Mouse (Mus musculus) heart, postnatal 0 days (tissue): Measurements from ENCODE around the gene Slc8b1. TPM values are rescaled to one million over a fixed set of nuclear protein-coding genes. Genes with fewer than 3 reads are reported as not detected.

Experiments
- ATAC-seq: fragments of 200-750 bp; cut with Nextera tagmentation; 2 replicates; pipeline ENCODE4 v1.8.0; 2017; ENCODE audit warnings: low read depth, moderate number of reproducible peaks, moderate library complexity; ENCODE audit not compliant: insufficient read depth
- DNase-seq: peaks from one replicate; pipeline ENCODE4 v3.0.0-alpha.2; 2016; ENCODE audit warnings: low spot score
- H3K27ac ChIP-seq: fragments of 300-500 bp; sonication (generic); 2 replicates; pipeline ENCODE4 v1.5.1; 2014; ENCODE audit warnings: low read depth, mild to moderate bottlenecking
- H3K27me3 ChIP-seq: fragments of 300-500 bp; sonication (generic); 2 replicates; pipeline ENCODE4 v1.6.1; 2014; ENCODE audit warnings: low read length, mixed read lengths; ENCODE audit not compliant: control insufficient read depth, insufficient read depth
- H3K36me3 ChIP-seq: fragments of 300-500 bp; sonication (generic); replicated peaks from 2 replicates; pipeline ENCODE4 v1.6.1; 2014; ENCODE audit warnings: low read length, mixed read lengths; ENCODE audit not compliant: control insufficient read depth, insufficient read depth
- H3K4me1 ChIP-seq: fragments of 300-500 bp; sonication (generic); 2 replicates; pipeline ENCODE4 v1.6.1; 2014; ENCODE audit warnings: antibody characterized with exemption; ENCODE audit not compliant: control insufficient read depth, insufficient read depth
- H3K4me2 ChIP-seq: fragments of 300-500 bp; sonication (generic); 2 replicates; pipeline ENCODE4 v1.6.1; 2014; ENCODE audit warnings: low read depth, mild to moderate bottlenecking, low read length, moderate library complexity
- H3K4me3 ChIP-seq: fragments of 300-500 bp; sonication (generic); 2 replicates; pipeline ENCODE4 v1.5.1; 2014; ENCODE audit warnings: low read depth, low read length
- H3K9ac ChIP-seq: fragments of 300-500 bp; sonication (generic); replicated peaks from 2 replicates; pipeline ENCODE4 v1.6.1; 2014; ENCODE audit warnings: low read depth, low read length, mixed read lengths
- H3K9me3 ChIP-seq: fragments of 300-500 bp; sonication (generic); replicated peaks from 2 replicates; pipeline ENCODE4 v1.6.1; 2016; ENCODE audit warnings: low read length; ENCODE audit not compliant: control insufficient read depth
- CTCF ChIP-seq: IDR thresholded peaks from 2 replicates; pipeline ENCODE4 v1.5.1; 2016; ENCODE audit warnings: antibody characterized with exemption, control low read depth, low read depth
- EP300 ChIP-seq: IDR thresholded peaks from 2 replicates; pipeline ENCODE4 v1.6.1; 2016; ENCODE audit warnings: antibody characterized with exemption, low read depth
- WGBS: fragments of 180-500 bp; shearing (Covaris S2); extraction: QIAGEN DNeasy Blood & Tissue Kit; methylation state at CpG from one replicate; pipeline ENCODE4 v1.1.7; 2014; 5-methylcytosine and 5-hydroxymethylcytosine counted together
- polyA plus RNA-seq: library from polyadenylated mRNA; unstranded; fragments of >200 nt; fragmentation: Nextera tagmentation; extraction: Ambion mirVana; gene quantifications from 2 replicates; pipeline ENCODE4 v1.2.1, GENCODE M21; 2015
- total RNA-seq: library from RNA; depleted of rRNA; stranded (reverse); fragments of >200 nt; gene quantifications from 2 replicates; pipeline ENCODE4 v1.2.3, GENCODE M21; 2014; ENCODE audit warnings: low replicate concordance

Gene Slc8b1
- total and polyA plus RNA-seq, 2 experiments from 2014 or later = 3.6 to 16.0 TPM

DNA sequence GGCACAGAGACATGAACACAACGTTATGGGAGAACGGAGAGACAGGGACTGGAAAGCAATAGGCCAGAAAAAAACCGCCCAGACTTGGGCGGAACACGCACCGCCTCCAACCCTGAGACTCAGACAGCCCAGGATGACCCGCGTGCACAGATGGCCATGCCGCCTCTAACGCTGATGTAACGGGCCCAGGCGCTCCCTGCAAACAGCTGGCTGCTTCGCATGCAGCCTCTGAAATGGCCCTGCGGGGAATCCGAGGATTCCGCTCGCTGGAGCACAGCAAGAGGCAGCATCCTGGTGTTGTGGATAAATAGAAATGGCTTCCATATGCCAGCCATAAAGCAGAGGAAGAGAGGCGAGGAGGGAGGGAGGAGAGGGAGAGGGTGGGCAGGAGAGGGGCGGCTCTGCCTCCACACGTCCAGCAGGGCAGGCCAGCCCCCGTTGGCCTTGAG lies 56.3 kb downstream of the Slc8b1 start:
- no peak for DNase-seq
- peaks cover 57% of the 10 kb centered on the region for H3K4me1 ChIP-seq
- ATAC-seq = peak; percentile 21
- 64% methylated on average over 21 of the region's 21 CpGs for WGBS
- H3K4me3 ChIP-seq = no peak overlapping the region
- no peak overlapping the region for H3K9ac ChIP-seq
- no peaks in the 10 kb centered on the region for H3K36me3 ChIP-seq
- TF ChIP-seq EP300 (no peak), CTCF (no peak)
- H3K27me3 ChIP-seq = no peaks in the 10 kb centered on the region
- H3K9me3 ChIP-seq = no peaks in the 10 kb centered on the region
- peak overlapping the region; percentile 57 for H3K27ac ChIP-seq
- H3K4me2 ChIP-seq = no peak overlapping the region

DNA sequence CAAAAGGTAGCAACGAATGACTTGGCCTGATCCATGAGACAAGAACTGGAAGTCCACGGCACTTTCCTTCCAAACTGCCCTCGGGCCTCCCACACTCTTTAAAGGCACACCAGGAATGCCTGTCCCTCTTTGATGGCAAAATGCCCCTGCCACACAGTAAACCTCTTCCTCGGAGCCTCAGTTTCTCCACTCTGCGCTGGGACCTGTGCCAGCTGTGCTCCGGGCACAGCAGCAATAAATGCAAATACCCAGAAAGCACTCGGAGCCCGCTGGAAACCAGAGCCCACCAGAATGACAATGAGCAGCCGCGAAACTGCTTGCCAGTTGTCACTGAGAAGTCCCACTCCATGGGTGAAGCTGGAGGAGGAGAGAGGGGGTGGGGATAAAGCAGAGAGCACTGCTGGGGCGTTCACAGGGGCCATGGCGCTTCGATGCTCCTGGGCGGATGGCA lies 56.8 kb downstream of the Slc8b1 start:
- no peak overlapping the region for H3K4me2 ChIP-seq
- no peaks in the 10 kb centered on the region for H3K27me3 ChIP-seq
- DNase-seq = no peak
- H3K27ac ChIP-seq = 0 out of 2 replicates have a peak overlapping the region, but pooled peaks have one; percentile 57
- TF ChIP-seq CTCF = no peak
- no peak for TF ChIP-seq EP300
- WGBS = 73% methylated on average over 14 of the region's 14 CpGs
- H3K9ac ChIP-seq = no peak overlapping the region
- peaks cover 54% of the 10 kb centered on the region for H3K4me1 ChIP-seq
- no peaks in the 10 kb centered on the region for H3K9me3 ChIP-seq
- H3K36me3 ChIP-seq = no peaks in the 10 kb centered on the region
- ATAC-seq = no peak
- no peak overlapping the region for H3K4me3 ChIP-seq

DNA sequence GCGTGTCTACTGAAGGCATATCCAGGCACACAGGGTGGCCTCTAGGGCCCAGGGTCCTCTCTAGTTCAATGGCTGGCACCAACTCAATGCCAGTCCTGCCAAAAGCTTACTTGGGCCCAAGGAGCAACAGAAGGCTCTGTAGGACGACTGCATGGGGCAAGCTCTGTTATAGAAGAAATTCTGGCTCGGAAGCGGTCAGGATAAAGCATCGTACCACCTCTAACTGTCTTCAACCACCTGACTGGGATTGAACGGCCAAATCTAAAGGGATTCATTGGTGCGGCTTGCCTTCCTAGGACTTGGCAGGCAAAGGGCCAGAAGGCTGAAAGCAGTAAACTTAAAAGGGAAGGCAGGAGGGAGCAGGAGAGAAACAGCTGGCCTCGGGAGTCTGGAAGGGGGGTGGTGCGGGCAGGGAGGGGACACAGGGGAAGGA lies 57.4 kb downstream of the Slc8b1 start:
- H3K27ac ChIP-seq = no peak overlapping the region
- H3K4me1 ChIP-seq = peaks cover 49% of the 10 kb centered on the region
- no peaks in the 10 kb centered on the region for H3K9me3 ChIP-seq
- TF ChIP-seq EP300 = no peak
- TF ChIP-seq CTCF = no peak
- ATAC-seq (no peak), DNase-seq (no peak)
- no peak overlapping the region for H3K4me3 ChIP-seq
- WGBS = 78% methylated on average over 9 of the region's 9 CpGs
- no peaks in the 10 kb centered on the region for H3K36me3 ChIP-seq
- H3K27me3 ChIP-seq = no peaks in the 10 kb centered on the region
- no peak overlapping the region for H3K9ac ChIP-seq
- no peak overlapping the region for H3K4me2 ChIP-seq

DNA sequence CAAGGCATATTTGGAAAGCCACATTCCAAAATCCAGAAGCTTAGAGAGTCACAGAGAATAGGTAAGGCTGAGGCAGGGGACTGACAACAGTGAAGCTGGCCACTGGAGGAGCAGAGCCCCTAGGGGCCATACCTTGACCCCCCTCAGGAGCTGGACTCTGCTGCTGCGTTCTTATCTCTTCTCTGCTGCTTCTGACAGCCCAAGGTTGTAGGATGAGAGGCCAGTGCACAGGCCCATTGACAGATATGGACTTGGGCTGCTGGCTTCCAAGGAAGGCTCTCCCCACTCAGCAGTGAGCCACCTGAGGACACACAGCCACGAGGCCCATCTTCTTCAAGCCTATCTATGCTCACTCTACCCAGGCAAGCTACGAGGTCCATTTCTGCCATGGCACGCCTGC lies 58.0 kb downstream of the Slc8b1 start:
- no peak overlapping the region for H3K27ac ChIP-seq
- H3K4me1 ChIP-seq = peaks cover 43% of the 10 kb centered on the region
- TF ChIP-seq EP300 (no peak), CTCF (no peak)
- no peak for DNase-seq
- no peaks in the 10 kb centered on the region for H3K9me3 ChIP-seq
- no peak overlapping the region for H3K4me3 ChIP-seq
- H3K4me2 ChIP-seq = no peak overlapping the region
- ATAC-seq = no peak
- H3K9ac ChIP-seq = no peak overlapping the region
- H3K36me3 ChIP-seq = no peaks in the 10 kb centered on the region
- WGBS = 67% methylated on average over 4 of the region's 4 CpGs
- H3K27me3 ChIP-seq = no peaks in the 10 kb centered on the region

DNA sequence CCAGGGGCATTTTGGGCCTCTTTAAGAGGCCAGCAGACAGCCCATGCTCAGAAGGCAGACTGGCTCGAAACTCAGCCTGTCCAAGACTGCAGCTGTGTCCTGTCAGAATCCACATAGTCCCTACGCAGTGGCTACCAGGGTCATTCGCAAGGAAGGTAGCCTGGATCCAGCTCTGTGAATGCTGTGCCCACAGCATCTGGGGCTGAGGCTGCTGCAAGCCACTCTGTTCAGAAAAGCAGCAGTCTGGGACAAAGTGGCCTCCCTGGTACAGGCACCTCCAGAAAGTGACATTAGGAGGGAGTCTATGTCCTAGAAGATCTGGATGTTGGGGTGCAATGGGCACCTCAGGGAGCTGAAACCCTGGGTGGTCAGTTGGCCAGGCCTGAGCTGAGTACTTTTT lies 58.8 kb downstream of the Slc8b1 start:
- TF ChIP-seq CTCF (no peak), EP300 (no peak)
- no peak for ATAC-seq
- H3K4me3 ChIP-seq = no peak overlapping the region
- WGBS = 87% methylated on average over 3 of the region's 3 CpGs
- no peaks in the 10 kb centered on the region for H3K27me3 ChIP-seq
- no peak overlapping the region for H3K27ac ChIP-seq
- H3K9ac ChIP-seq = no peak overlapping the region
- DNase-seq = no peak
- peaks cover 41% of the 10 kb centered on the region for H3K4me1 ChIP-seq
- H3K9me3 ChIP-seq = no peaks in the 10 kb centered on the region
- no peak overlapping the region for H3K4me2 ChIP-seq
- H3K36me3 ChIP-seq = no peaks in the 10 kb centered on the region

DNA sequence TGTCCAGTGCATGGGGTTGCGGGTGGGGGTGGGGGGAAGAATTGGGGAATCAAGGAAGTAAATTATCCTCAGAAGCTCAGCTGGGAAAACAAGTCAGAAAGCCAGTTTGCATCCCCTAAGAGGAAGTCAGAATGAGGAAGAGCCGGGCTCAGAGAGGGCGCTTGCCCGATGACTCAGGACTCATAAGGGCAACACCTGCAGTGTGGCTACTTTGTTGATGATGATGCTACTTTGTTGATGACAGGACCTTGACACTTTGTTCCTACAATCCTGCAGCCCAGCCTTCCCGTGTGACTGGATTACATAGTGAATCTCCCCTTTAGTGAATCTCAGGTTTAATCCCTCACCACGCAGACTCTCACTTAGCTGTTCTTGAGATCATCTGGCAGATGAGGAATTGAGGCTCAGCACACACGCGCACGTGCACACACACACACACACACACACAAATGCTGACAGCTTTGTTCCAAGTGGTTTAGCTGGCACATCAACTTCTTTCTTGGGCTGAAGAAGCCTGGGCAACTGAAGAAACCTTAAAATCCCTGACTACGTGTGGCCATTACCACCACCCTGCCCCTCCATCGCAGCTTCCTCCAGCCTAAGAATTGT lies 59.4 kb downstream of the Slc8b1 start:
- peaks cover 41% of the 10 kb centered on the region for H3K4me1 ChIP-seq
- WGBS = 84% methylated on average over 11 of the region's 11 CpGs
- H3K36me3 ChIP-seq = no peaks in the 10 kb centered on the region
- no peak overlapping the region for H3K4me3 ChIP-seq
- H3K27me3 ChIP-seq = no peaks in the 10 kb centered on the region
- H3K27ac ChIP-seq = no peak overlapping the region
- no peak overlapping the region for H3K4me2 ChIP-seq
- ATAC-seq = no peak
- no peak overlapping the region for H3K9ac ChIP-seq
- TF ChIP-seq EP300 (no peak), CTCF (no peak)
- no peaks in the 10 kb centered on the region for H3K9me3 ChIP-seq
- DNase-seq = no peak
